Mouse (Mus musculus) brain, adult 2 months (tissue): ENCODE data around the gene Lins1.

Experiments used
- DNase-seq: peaks from one replicate; pipeline ENCODE4 v3.0.0; 2011; ENCODE audit warnings: low read depth, low spot score

The Lins1 gene

GRCm38 (mm10) chr7:66689620-66690360 is at the start of gene Lins1:
Lins1 (plus strand) TSS chr7:66689889.
- peak; percentile 100 for DNase-seq

DNA sequence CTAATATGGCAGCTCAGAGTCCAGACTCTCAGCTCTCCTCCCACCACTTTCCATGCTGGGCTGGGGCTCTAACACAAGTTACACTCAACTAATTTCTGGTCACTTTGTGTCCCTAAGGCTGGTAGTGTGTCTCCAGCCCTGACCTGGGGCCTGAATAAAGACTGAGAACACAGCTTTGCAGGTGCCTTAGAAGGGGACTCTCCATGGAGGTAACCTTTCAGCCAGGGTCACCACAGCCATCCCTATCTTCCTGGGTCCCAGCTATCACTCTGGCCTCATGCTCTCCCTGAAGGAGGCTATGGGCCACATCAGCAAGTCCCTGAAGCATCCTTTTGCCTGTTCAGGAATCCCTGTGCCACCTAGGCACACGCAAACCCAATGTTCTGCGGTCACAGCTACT is 44.0 kb upstream of the Lins1 start:
- DNase-seq, result no peak

DNA sequence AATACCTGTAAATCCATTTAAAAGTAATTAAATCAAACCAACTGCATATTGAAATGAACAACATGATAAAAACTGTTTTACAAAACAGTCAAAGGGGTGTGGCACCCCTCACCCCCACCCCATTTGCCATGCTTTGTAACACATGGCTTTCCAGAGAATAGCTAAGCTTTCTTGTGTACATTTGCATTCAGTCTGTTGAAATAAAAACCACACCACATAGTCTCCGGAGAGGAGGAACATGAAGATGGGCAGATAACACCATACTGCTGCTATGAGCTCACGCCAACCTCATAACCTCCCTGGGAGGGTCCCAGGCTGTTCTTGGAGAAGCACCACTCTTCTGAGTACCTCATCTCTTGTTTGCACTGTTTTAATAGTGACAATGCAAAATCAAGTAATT is 40.5 kb upstream of the Lins1 start:
- DNase-seq, result no peak

DNA sequence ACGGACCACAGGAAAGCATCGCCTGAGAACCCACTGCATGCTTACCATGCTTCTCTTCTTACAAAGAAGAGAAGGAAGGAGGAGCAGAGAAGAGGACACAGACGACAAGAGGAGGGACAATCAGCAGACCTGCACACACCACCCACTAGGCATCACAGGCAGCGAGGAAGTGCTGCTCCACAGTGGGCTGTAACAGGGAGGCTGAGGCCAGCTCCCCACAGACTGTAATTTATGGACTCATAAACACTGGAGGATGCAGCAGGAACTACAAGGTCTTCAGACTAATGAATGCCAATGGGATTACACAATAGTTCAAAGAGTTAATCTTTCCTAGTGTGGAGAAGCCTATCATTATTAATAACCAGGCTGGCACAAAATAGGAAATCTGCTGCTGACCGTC is 38.8 kb upstream of the Lins1 start:
- DNase-seq, result no peak

DNA sequence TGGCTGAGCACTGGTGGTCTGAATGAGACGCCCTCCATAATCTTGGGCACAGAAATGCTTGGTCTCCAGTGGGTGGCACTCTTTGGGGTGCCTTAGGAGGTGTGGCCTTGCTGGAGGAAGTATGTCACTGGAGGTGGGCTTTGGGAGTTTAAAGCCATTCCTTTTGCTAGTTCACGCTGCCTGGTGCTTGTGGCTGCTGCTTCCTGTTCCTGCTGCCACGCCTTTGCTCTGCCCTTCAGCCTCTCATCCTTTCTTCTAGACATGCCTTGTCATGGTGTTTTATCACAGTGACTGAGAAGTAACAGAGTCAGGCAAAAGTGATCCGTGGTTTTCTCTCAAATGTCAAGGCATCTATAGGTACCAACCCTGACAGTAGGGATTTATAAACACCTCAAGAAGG is 37.5 kb upstream of the Lins1 start:
- DNase-seq, result no peak

GRCm38 (mm10) chr7:66653596-66653995 is 36.1 kb upstream of the Lins1 start:
- no peak for DNase-seq

- DNase-seq, result no peak
Measured at GRCm38 (mm10) chr7:66655471-66655870, 34.2 kb upstream of the Lins1 start.

DNA sequence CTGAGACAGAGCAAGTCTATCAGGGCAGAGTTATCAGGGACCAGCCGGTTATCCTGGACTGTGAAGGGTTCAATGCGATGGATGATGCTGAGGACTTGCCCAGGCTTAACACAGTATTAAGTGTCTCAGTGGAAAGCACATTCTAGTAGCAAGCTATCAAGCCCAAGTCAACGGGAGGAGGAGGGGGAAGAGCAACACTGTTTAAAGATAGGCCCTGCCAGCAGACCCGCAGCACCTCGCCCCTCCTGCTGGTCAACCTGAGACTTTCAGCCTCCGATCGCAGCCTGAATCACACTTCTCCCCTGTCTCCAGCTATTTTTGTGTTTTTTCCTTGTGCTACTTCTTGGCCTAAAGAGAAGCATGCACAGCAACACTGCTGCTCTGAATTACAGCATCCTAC is 29.4 kb upstream of the Lins1 start:
- no peak for DNase-seq

DNA sequence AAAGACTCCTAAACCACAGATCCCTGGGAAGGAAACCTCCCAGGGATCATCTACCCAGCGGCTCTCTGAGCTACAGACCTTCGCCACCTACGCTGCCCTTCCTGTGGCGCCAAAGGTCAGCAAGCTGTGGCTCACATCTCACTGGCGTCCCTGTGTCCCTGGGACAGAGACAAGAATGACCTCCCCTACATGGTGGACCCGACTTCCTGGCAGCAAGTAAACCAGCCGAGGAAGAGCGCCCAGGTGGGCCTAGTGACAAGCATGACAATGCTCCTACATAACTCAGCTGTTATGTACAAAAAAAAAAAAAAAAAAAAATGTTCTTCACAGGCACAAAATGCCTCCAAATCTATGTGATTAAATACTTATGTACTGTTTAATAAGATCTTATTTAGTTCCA is 28.7 kb upstream of the Lins1 start:
- no peak for DNase-seq

GRCm38 (mm10) chr7:66661572-66661971 is 28.1 kb upstream of the Lins1 start:
- DNase-seq, result peak; percentile 80

GRCm38 (mm10) chr7:66663548-66663947 is 26.1 kb upstream of the Lins1 start:
- DNase-seq, result no peak

- DNase-seq, result no peak
Measured at GRCm38 (mm10) chr7:66667064-66667463, 22.6 kb upstream of the Lins1 start.

DNA sequence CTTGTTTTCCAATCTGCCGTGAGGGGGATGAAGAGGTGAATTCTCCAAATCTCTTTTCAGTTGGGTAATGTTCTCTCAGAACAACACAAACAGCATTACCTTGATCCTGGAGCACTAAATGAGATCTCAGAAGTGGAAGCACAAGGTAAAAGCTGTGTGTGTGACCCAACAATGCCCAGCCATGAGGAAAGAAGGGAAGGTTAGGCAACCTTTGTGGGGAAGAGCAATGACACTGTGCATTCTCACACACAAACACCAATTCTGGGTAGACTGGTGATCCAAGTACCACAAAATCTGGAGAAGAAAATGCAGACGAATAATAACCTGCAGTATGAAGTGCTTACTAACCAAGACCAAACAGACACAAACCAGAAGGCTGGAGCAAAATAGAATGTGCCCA is 13.9 kb upstream of the Lins1 start:
- no peak for DNase-seq

- DNase-seq, result no peak
Measured at GRCm38 (mm10) chr7:66682119-66682863, 7.4 kb upstream of the Lins1 start.

DNA sequence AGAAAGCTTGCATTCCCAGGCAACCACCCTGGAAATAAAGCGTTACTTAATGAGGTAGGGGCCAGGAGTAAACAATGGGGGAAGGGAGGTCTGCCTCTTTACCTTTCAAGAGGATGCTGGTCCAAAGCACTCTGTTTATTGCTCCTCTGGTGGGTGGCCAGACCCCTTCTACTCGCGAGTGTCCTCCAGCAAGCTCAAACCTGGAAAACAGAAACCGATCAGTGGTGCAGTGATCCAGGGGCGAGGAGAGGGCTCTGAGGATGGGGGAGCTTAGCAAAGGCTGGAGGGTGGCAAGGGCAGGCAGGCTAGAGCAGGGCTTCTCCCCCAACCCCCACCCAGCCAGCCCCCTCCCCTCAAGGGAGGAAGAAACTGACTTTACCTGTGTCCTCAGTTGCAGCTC is 968 bp upstream of the Lins1 start:
- DNase-seq, result no peak

- DNase-seq, result no peak
Measured at GRCm38 (mm10) chr7:66689294-66689619, 432 bp upstream of the Lins1 start, which contains the start of gene Asb7. Asb7 (minus strand) TSS chr7:66689596.

DNA sequence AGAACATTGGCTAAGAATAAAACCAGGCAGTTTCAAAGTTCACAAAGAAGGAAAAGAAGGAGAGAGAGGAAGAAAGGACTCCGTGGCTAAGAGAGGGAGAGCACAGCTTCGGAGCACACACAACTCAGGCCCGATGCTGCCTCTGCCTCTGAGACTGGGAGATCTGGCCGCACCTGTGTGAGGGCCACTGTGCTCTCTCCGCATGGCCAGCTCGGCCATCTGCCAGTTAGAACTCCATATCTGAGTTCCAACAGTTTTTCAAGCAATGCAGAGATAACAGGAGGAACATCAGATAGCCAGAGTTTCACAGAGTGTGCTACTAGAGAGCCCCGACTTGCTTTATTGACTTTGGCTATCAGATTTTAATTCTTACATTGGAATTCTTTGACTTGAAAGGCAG is 4.8 kb downstream of the Lins1 start:
- DNase-seq, result peak; percentile 6

DNA sequence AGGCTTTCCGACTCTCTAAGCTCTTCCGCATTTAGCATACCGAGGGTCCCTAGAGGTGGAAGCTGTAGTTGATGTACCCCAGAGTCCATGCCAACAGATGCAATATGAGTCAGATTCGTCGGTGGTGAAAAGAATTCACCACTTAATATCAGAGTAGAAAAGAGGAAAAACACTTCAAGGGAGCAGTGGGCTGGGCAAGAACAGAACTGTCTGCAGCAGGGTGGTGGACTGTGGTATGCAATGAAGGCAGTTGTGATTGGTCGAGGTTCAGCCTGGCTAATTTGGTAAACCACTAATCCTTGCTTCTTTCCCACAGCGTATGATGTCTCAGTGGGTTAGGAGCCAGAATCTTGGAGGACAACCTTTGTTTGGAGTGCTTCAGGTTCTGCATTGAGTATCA is 13.0 kb downstream of the Lins1 start:
- no peak for DNase-seq

DNA sequence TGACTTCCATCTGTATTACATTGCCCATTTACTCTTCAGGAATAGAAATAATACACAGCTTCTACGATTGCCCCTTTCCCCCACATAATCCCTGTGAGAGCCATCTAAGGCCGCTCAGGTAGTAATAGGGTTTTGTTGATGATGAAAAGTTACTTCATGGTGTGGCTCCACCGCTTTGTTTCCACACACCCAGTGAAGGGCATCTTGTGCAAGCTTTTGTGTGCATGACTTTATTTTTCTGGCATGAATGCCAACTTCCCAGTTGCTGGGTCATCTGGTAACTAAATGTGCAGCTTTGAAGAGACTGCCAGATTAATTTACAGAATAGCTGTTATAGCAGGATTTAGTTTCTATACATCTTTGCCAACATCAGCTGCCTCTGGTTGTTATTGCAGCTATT is 14.9 kb downstream of the Lins1 start:
- DNase-seq, result no peak

DNA sequence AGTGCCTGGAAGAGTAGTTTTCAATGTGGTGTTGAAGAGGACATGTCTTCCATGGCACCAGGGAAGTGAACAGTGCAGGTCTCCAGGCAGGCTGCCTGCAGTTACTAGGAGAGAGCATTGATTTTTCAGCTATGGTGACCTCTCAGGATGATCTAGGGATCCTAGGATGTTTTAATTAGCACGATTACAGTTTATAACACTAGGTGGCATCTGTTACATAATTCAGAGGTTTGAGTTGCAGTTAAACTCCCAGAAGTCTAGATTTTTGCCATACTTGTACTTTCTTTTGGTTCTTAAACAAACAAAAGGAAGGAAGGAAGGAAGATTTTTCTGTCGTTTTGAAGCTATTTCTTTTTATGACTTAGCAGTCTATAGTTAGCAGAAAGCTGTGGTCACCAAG is 21.5 kb downstream of the Lins1 start:
- DNase-seq, result peak; percentile 41

GRCm38 (mm10) chr7:66724514-66724913 is 34.8 kb downstream of the Lins1 start:
- no peak for DNase-seq

GRCm38 (mm10) chr7:66724954-66725353 is 35.3 kb downstream of the Lins1 start:
- no peak for DNase-seq

DNA sequence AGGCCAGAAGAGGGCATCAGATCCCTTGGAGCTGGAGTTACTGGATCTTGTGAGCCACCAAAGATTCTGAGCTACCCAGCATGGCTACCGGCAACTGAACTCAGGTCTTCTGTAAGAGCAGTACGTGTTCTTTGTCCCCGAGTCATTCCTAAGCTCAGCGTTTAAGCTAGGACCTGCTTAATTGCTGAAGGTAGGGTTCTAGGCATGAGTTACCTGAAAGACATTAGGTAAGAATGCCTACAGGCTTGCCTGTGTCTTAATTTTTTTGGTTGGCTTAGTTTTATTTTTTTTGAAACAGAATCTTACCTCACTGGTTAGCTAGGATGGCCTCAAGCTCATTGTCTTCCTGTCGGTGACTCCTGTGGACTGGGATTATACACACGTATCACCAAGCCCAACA is 38.4 kb downstream of the Lins1 start:
- no peak for DNase-seq
